Mouse (Mus musculus) spleen, adult 2 months (tissue): ENCODE results near the gene Smlr1.

Source experiments
- CTCF ChIP-seq: fragments of 200-500 bp; IDR thresholded peaks from 2 replicates; pipeline ENCODE4 v1.5.1; 2011; ENCODE audit warnings: mild to moderate bottlenecking, inconsistent platforms; ENCODE audit not compliant: insufficient read depth, insufficient read length, insufficient replicate concordance; ENCODE audit errors: extremely low read depth
- POLR2A ChIP-seq: fragments of 200-500 bp; IDR thresholded peaks from 2 replicates; pipeline ENCODE4 v1.6.1; 2011; ENCODE audit warnings: low read depth, low read length, inconsistent platforms

DNA sequence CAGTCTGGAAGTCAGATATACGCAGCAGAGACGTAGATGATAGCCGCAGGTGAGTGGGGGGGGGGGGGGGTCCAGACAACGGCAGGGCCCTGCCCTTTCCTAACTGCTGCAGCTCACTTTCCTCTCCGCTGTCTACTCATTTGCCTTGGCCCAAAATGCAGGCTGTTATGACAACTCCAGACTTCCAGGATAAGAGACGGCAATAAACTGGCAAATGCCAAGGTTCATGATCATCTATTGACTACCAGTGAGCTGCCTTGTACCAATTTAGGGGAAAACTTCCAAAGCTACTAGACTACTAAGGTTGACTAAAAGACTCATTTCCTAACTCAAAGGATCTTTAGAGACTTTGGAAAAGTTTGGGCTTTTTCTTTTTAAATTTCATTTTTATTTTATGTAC, 554 bp upstream of the Smlr1 start:
- TF ChIP-seq POLR2A = no peak
- TF ChIP-seq CTCF = no peak
